Mouse (Mus musculus): Measurements from ENCODE around the gene Slc6a12. TPM values are rescaled to one million over a fixed set of nuclear protein-coding genes. Genes with fewer than 3 reads are reported as not detected.

The Slc6a12 gene
- total and polyA plus RNA-seq, 3 experiments, result not detected

DNA sequence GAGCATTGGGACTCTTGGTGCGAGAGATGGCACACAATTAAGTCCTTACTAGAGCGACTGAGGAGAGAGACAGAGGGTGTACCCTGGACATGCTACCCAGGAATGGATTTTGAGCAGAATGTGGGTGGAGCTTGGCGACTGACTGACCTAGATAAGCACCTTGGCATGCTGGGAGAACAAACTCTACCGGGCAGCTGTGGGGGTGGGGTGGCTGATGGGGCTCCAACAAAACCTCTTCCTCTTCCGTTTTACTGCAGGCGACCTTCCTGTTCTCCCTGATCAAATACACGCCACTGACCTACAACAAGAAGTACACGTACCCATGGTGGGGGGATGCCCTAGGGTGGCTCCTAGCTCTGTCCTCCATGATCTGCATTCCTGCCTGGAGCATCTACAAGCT is 6.3 kb upstream of the Slc6a12 start:
- Histone ChIP-seq H3K9me3 (replicated peaks; ENCODE audit: insufficient read depth, low read length) (no peaks in the 10 kb centered on the region), H3K27me3 (ENCODE audit: control insufficient read depth in 1 of 2, insufficient read depth in 2 of 2, low read length in 2 of 2) (no peaks in the 10 kb centered on the region), H3K36me3 (ENCODE audit: control insufficient read depth in 1 of 2, insufficient read depth in 2 of 2, low read length in 2 of 2) (no peaks in the 10 kb centered on the region), H3K79me2 (ENCODE audit: control insufficient read depth, insufficient read depth, low read length, poor library complexity) (no peaks in the 10 kb centered on the region), H3K4me3 (ENCODE audit: control insufficient read depth in 1 of 2, insufficient read depth in 1 of 2, low read depth in 2 of 2, low read length in 2 of 2) (no peak overlapping the region), H3K27ac (ENCODE audit: control insufficient read depth, low read depth, low read length) (no peak overlapping the region), H3K9ac (ENCODE audit: control insufficient read depth, low read depth, low read length, poor library complexity, severe bottlenecking) (no peak overlapping the region), H3K4me1 (ENCODE audit: control insufficient read depth in 1 of 2, insufficient read depth in 2 of 2, low read length in 2 of 2) (no peaks in the 10 kb centered on the region)
- DNase-seq (ENCODE audit: low read depth, low spot score), result peak; percentile 4
- no peak for TF ChIP-seq SMC3 (IDR thresholded peaks at IDR 0.05; ENCODE audit: low read depth, low read length)
- TF ChIP-seq ETS1 (IDR thresholded peaks at IDR 0.05; ENCODE audit: low read depth, low read length), result no peak
- no peak for TF ChIP-seq TBP (IDR thresholded peaks at IDR 0.05; ENCODE audit: low read depth, low read length)
- no peak for TF ChIP-seq KAT2A (conservative IDR thresholded peaks at IDR 0.05; ENCODE audit: low read depth, low read length)
- no peak for TF ChIP-seq MAX (IDR thresholded peaks at IDR 0.05; ENCODE audit: low read length)
- TF ChIP-seq JUND (IDR thresholded peaks at IDR 0.05; ENCODE audit: low read depth, low read length), result no peak
- TF ChIP-seq POLR2AphosphoS2 (IDR thresholded peaks at IDR 0.05; ENCODE audit: low read length), result no peak

DNA sequence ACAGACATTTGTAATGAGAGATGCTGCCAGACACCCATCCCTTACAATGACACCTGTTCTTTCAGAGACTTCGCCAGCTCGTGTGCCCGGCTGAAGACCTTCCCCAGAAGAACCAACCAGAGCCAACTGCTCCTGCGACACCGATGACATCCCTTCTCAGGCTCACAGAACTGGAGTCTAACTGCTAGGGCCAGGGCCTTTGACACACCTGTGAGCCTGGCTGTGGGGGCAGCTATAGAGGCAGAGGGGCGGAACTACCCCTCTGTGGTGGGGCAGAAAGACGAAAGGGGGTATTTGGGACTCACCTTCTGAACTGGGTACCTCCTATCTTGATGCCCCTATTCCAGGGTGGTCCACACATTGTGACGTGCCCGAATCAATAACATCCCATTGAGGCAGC is 5.6 kb upstream of the Slc6a12 start:
- no peaks in the 10 kb centered on the region for H3K9me3 ChIP-seq (replicated peaks; ENCODE audit: insufficient read depth, low read length)
- H3K27ac ChIP-seq (ENCODE audit: control insufficient read depth, low read depth, low read length), result no peak overlapping the region
- no peak overlapping the region for H3K9ac ChIP-seq (ENCODE audit: control insufficient read depth, low read depth, low read length, poor library complexity, severe bottlenecking)
- H3K4me3 ChIP-seq (ENCODE audit: control insufficient read depth in 1 of 2, insufficient read depth in 1 of 2, low read depth in 2 of 2, low read length in 2 of 2), result no peak overlapping the region
- no peaks in the 10 kb centered on the region for H3K36me3 ChIP-seq (ENCODE audit: control insufficient read depth in 1 of 2, insufficient read depth in 2 of 2, low read length in 2 of 2)
- no peaks in the 10 kb centered on the region for H3K4me1 ChIP-seq (ENCODE audit: control insufficient read depth in 1 of 2, insufficient read depth in 2 of 2, low read length in 2 of 2)
- TF ChIP-seq UBTF (IDR thresholded peaks at IDR 0.05; ENCODE audit: borderline replicate concordance, insufficient read depth, low read depth, low read length) (no peak), GATA1 (IDR thresholded peaks at IDR 0.05; ENCODE audit: low read depth, low read length) (no peak), MEF2A (IDR thresholded peaks at IDR 0.05; ENCODE audit: extremely low read depth, insufficient replicate concordance, low read depth, low read length, poor library complexity, severe bottlenecking) (no peak), ZNF384 (IDR thresholded peaks at IDR 0.05; ENCODE audit: low read depth, low read length) (no peak), CTCF (IDR thresholded peaks at IDR 0.05 in 2 of 3, conservative IDR thresholded peaks at IDR 0.05 in 1 of 3; ENCODE audit: control insufficient read depth in 1 of 3, insufficient read depth in 1 of 3, low read depth in 2 of 3, low read length in 3 of 3, poor library complexity in 1 of 3, severe bottlenecking in 1 of 3) (no peak), RCOR1 (IDR thresholded peaks at IDR 0.05; ENCODE audit: low read depth, low read length) (no peak), E2F4 (IDR thresholded peaks at IDR 0.05; ENCODE audit: borderline replicate concordance, low read depth, low read length) (no peak), CHD1 (IDR thresholded peaks at IDR 0.05; ENCODE audit: low read depth, low read length) (no peak), TAL1 (IDR thresholded peaks at IDR 0.05; ENCODE audit: low read length) (no peak), NRF1 (IDR thresholded peaks at IDR 0.05; ENCODE audit: insufficient read depth, low read depth, low read length, poor library complexity, severe bottlenecking) (no peak), POLR2AphosphoS2 (IDR thresholded peaks at IDR 0.05; ENCODE audit: low read length) (no peak), USF1 (IDR thresholded peaks at IDR 0.05; ENCODE audit: low read depth, low read length) (no peak), POLR2A (IDR thresholded peaks at IDR 0.05; ENCODE audit: control insufficient read depth in 1 of 2, insufficient read depth in 1 of 2, low read depth in 1 of 2, low read length in 2 of 2, poor library complexity in 1 of 2) (no peak), MAFK (IDR thresholded peaks at IDR 0.05; ENCODE audit: borderline replicate concordance, low read depth, low read length) (no peak), GABPA (IDR thresholded peaks at IDR 0.05; ENCODE audit: low read depth, low read length) (no peak), ZKSCAN1 (IDR thresholded peaks at IDR 0.05; ENCODE audit: low read depth, low read length) (no peak), MAZ (IDR thresholded peaks at IDR 0.05; ENCODE audit: low read depth, low read length) (no peak), KAT2A (conservative IDR thresholded peaks at IDR 0.05; ENCODE audit: low read depth, low read length) (no peak), ELF1 (IDR thresholded peaks at IDR 0.05; ENCODE audit: low read depth, low read length) (no peak), POLR2AphosphoS5 (IDR thresholded peaks at IDR 0.05; ENCODE audit: borderline replicate concordance, low read depth, low read length) (no peak)
- H3K79me2 ChIP-seq (ENCODE audit: control insufficient read depth, insufficient read depth, low read length, poor library complexity), result no peaks in the 10 kb centered on the region
- H3K27me3 ChIP-seq (ENCODE audit: control insufficient read depth in 1 of 2, insufficient read depth in 2 of 2, low read length in 2 of 2), result no peaks in the 10 kb centered on the region
- no peak for DNase-seq (ENCODE audit: low read depth, low spot score)
